Mouse (Mus musculus): ENCODE data around the gene Otor.

Gene Otor

GRCm38 (mm10) chr2:143131098-143131646 lies 52.9 kb downstream of the Otor start:
- DNase-seq (ENCODE audit: low spot score in 2 of 2): no peak

All from natural killer cell, adult 2 months (primary cell).